Mouse (Mus musculus) heart, adult 11 months (tissue): Measurements from ENCODE around the gene Cntrob.
"Not testable (repeated sequence)": the region's sequence is repeated elsewhere in the genome, so short reads cannot be mapped to it uniquely, and the experiment has no call there.

Source experiments
- DNase-seq: peaks from one replicate; pipeline ENCODE4 v3.0.0; 2022

Gene Cntrob

DNA sequence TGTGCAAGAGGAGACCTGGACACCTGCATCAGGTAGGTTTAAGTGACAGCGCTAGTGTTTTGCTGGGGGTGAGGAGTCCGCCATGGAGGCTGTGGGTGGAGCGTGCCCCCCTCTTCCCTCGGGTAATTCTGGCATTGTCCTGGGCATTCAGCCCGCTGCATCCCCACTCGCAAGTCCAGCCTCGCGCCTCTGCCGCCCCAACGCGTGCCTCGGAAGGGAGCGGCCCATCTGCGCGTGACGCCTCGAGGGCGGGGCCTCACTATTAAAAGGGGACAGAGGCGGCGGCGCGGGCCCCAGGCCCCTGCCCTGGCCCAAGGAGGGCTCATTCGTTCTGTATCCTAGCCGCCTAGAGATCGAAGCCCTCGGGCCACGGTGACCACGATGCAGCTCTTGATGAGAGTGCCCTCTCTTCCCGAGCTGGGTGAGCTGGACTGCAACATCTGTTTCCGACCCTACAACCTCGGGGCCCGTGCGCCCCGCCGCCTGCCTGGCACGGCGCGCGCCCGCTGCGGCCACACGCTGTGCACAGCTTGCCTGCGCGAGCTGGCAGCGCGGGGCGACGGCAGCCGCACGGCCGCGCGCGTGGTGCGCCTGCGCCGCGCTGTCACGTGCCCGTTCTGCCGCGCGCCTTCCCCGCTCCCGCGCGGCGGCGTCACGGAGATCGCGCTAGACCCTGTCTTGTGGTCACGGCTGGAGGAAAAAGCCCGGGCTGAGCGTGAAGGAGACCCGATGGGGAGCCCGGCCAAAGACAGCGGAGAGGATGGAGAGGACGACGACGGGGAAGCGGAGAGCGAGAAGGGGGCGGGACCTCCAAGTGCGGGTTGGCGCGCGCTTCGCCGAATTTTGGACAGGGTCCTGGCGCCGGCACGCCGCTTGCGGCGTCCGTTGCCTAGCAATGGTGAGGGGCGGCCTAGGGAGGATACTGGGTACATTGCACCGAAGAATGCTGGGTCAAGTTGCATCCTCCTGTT is 16.9 kb upstream of the Cntrob start, which contains the start of gene Rnf227:
Gene Rnf227 (plus strand): TSS at position 301 of the 971 bp plus-strand sequence.
- DNase-seq, result peak; percentile 97

DNA sequence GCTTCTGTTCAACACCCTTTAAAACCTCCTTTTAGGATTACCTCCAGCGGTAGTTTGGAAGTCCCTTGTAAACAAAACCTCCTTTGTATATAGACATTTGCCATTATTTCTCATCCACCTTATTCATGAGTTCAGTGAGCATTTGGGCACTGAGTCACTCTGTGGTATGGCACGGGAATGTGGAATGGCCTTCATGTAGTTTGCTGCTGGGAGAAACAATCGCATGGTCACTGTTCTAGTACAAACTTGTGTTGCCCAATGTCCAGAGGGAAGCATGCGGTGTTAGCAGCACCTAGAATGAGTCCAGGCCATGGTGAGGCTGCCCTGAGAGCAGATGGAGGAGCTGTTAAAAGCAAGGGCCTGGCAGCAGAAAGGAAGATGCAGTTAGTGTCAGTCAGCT is 11.2 kb upstream of the Cntrob start:
- no peak for DNase-seq

DNA sequence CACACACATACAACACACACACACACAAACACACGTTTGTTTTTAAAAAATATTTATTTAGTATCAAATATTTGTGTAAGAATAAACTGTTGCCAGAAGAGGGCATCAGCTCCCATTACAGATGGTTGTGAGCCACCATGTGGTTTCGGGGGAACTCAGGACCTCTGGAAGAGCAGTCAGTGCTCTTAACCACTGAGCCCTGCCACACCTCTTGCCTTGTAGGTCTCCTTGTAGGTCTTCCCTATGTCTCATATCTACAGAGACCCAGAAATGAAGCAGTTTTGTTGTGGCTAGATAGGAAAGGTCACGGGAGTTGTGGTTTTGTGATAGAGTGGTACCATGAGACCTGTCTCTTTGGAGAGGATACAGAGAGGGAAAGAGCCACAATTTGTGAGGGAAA is 10.3 kb upstream of the Cntrob start:
- no peak for DNase-seq

DNA sequence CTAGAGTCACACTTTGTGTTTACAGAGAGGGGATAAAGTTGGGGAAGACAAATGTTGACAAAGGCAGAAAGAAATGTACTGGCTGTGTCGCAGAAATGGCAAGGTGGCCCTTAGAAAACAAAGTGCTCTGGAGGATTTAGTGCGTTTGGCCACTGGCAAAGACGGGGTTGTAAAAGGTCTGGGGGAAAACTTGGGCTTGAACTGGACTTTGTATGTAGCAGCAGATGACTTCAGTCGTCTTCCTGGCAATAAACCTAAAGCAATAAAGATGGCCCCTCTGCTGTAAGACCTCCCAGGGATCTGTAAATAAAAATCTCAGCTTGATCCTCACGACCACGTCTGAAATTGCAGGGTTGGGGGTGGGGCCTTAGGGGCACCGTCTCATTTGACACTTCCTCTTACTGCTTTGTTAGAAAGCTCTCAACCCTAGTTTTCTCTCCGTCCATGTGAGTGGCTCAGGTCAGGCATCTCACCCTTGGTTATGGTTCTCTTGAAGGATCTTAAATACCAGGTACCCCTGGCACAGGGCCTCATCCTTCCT is 9.2 kb upstream of the Cntrob start:
- DNase-seq, result no peak

DNA sequence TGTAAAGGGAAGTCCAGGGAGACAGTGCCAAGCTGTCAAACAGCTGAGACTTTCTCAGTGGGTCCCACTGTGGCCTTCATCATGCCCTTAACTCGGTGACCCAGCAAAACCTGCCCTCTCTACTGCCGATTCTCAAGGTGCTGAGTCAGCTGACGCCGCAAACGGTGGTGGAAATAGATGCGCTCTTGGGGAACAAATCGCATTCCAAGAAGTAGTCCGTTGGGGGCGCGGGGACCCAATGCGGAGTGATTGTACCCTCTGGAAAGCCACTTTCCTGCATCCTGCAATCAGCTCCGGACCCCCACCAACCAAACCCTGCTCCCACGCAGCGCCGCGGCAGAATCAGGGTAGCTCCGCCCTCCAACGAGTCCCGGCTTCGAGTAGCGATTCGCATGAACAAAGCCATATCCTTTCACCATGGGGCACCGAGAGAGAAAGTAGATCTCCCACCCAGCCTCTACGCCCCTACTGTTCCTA is 8.4 kb upstream of the Cntrob start:
- DNase-seq, result peak; percentile 97

DNA sequence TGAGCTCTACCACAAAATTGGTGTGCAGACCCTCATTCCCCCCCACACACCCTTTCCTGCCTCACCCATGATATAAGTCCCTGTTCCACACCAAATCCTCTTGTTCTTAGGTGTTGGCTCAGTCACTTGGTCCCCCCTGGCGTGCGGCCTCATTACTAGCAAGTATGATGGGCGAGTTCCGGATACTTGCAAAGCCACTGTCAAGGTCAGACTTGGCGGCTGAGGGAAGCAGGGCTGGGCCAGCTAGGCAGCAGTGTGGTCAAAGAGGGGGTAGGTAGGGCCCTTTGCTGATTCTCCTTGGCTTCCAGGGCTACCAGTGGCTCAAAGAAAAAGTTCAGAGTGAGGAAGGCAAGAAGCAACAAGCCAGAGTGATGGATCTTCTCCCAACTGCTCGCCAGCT is 7.6 kb upstream of the Cntrob start:
- peak; percentile 91 for DNase-seq

DNA sequence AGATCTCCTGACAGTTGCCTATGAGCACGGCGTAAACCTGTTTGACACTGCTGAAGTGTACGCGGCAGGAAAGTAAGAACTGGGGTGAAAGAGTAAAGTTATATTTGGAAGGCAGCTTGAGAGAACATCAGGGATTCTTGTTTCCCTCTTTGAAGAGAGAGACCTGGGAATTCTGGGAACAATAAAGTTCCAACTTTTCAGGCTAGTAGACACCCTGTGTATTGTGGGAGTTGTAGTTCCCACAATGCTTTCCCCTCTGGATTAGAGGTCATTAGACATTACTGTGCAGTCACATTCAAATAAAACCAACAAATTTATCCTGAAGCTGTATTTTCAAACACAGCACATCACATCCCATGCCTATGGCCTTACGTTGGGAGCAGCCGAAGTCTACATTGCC is 4.9 kb upstream of the Cntrob start:
- DNase-seq, result no peak

DNA sequence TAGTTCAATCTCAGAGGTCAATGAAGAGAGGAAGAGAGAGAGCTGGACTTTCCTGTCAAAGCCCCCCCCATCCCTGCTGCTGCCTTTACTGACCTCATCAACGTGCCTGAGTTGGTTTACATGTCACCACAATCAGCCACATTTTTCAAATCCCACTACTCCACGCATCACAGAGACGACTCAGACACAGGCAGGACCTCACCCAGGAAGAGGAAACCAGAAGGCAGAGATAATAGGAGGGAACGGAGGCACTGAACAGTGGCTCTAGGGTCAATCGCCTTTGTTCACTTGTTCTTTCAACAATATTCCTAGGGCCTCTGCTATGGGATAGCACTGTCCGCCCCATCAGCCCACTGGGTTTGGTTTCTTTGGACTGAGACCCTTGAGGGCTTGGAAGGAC is 4.1 kb upstream of the Cntrob start:
- DNase-seq, result no peak

DNA sequence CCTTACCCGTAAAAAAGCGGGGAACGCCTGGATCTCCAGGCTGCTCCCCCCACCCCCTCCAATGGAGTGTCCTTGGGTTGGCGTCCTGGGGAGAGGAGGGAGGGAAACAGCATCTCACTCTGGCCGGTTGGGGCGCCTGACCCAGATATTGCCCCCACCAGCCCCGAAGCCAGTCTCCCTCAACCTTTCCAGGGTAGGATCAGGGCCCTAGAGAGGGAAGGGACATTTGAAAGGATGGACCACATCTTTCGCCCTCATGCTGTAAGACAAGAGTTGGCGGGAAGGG is 3.5 kb upstream of the Cntrob start:
- DNase-seq, result peak; percentile 91

DNA sequence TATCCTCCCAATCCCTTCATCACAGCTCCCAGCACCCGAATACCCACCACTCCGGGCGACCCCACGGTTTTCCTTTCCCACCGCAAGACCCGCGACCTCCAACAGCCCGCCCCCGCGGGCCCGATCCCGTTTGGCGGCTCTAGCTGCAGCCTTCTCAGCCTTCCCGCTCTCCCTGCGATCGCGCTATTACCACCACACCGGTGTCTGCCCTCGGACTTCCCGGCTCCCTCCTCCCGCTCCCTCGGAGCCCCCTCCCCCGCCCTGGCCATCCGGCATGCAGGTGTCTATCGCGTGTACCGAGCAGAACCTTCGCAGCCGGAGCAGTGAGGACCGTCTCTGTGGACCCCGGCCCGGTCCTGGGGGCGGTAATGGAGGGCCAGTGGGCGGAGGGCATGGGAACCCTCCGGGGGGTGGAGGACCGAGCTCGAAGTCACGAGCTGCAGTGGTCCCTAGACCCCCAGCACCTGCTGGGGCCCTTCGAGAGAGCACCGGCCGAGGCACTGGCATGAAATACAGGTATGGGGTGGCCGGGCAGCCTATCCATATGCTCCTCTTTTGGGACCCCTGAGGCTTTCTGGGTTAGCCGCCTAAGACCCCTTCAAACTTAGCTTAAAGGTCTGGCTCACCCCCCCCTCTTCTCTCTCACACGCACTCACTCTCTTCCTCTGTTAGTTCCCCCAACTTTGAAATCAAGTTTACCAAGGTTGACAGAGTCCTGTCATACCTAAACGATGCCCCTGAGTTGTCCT is 3.0 kb upstream of the Cntrob start:
- DNase-seq, result peak; percentile 94

DNA sequence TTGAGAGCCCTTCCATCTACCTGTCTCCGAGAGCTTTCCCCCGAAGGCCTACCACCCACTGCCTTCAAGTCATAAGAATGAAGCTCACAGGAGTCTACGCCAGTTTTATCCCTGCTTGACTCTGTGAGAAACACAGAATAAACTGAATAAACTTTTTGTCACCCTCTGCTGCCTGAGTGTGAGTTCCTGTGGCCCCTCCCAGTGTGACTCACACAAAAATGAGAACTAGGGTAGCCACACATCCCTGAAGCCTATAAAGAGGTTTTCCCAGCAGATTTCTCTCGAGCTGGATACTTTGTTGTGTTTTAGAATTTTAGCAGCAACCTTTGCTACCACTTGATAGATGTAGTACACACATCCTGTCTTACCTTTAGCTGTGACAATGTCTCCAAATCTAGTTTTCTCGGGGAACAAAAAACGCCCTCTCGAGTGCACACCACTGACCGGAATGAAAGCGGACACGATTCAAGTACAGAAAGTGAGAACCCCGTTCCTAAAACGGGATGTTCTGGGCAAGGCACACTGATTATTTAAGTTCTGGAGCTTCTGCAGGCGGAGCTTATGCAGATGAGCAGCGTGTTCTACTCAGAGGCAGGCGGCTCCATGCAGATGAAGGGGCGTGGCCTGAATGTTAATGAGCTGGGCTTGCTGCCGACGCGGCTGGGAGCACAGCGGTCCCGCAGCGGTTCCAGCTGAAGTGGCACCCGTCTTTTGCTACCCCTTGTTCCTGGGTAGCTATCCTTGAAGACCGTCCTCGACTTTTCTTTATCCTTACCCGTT is 2.2 kb upstream of the Cntrob start, which contains the start of gene Kcnab3:
Gene Kcnab3 (plus strand): TSS at position 631 of the 780 bp plus-strand sequence.
- DNase-seq, result peak; percentile 99

DNA sequence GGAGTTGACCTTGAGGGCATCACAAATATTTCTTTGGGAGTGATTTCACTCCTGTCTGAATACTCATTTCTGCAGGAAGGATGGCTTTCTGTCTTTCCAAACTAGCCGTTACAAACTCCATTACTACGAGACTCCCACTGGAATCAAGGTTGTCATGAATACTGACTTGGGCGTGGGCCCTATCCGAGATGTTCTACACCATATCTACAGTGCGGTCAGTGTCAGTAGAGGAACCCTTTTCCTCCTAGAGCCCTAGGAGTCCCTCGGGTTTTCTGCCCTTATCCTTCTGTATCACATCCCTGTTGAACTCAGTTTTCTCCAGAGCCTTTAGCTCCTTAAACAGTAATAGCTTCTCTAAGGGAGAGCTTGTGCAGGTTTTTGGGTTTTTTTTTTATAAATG is 1.2 kb upstream of the Cntrob start:
- DNase-seq, result peak; percentile 83

DNA sequence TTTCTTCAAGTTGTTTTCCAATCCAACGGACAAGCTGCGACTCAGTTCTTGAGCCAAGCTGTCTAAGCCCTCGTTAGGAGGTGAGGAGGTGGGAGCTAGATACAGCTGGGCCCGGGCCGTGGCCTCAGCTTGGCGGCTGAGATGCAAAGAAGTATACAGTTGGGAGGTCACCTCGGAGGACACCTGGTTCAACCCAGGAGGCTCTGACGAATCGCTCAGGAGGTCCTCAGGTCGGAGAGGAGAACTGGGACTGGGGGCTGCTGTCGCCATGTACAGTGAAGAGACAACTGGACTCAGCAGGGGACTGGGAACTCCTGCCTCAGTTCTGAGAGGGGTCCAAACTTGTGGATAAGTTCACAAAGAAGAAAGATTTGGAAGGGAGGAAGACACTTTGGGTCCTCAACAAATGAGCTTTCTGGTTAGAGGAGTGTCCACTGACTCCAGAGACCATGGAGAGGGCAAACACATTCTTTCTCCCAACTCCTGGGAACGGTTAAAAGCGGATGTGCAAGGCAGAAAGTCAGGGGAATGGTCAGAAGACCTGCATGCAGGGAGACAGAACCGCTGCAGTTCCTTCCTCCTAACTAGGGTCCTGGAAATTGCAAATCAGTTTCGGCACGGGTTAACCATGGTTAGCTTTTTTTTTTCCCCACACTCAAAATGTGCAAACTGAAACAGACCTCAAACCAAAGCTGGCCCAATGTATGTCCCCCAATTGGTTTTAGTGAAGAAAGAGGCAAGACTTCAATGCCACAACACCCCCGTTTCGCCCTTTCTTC is 693 bp downstream of the Cntrob start:
- DNase-seq, result peak; percentile 92

DNA sequence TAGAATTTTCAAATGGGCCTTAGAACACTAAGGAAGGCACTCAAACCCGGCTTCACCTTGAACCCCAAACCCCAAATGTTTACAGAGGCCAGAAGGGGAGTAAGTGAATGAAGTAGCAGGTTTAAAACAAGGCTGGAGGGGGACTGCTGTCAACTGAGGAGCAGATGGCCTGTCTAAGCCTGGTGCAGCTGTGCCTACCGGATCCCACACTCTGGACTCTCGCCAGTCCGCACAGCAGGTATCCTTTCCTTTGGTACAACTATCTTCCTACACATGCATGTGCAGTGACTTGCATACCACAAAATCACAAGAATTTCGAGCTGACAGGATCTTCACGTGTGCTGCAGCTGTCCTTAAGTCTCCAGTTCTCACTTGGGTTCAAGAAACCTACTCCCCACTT is 1.6 kb downstream of the Cntrob start:
- DNase-seq, result peak; percentile 88

DNA sequence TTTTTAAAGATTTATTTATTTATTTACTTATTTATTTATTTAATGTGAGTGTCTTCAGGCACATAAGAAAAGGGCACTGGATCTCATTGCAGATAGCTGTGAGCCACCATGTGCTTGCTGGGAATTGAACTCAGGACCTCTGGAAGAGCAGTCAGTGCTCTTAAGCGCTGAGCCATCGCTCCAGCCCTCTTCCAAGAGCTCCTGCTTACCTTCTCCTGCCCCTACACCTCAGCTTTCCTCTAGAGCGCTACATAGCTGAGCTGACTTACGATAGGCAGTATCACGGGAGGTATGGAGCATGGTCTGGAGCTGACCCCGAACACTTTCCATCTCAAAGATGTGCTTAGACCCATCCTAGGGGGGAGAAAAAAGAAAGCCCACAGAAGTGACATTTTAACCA is 2.0 kb downstream of the Cntrob start:
- peak; percentile 86 for DNase-seq

DNA sequence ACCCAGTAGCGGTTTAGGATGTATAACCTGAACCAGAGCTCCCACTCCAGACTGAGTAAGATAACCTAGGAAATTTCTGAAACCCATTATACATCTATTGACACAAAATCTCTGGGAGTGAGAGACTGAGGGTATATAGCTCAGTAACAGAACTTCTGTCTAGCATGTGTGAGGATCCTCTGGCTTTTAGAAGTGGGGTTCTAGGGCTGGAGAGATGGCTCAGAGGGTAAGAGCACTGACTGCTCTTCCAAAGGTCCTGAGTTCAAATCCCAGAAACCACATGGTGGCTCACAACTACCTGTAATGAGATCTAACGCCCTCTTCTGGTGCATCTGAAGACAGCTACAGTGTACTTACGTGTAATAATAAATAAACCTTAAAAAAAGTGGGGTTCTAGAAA is 5.6 kb downstream of the Cntrob start:
- not testable (repeated sequence) for DNase-seq

DNA sequence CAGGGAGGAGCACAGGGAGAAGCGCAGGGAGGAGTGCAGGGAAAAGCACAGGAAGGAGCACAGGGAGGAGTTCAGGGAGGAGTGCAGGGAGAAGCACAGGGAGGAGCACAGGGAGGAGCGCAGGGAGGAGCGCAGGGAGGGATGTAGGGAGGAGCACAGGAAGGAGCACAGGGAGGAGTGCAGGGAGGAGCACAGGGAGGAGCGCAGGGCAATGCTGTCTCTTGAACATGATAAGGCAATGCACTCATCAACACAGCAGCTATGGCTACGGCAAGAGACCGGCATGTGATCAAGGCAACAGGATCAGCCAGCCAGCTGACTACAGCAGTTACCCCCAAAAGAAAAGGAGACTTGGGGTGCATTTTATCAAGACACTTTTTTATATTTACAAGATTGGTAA is 7.2 kb downstream of the Cntrob start:
- no peak for DNase-seq

DNA sequence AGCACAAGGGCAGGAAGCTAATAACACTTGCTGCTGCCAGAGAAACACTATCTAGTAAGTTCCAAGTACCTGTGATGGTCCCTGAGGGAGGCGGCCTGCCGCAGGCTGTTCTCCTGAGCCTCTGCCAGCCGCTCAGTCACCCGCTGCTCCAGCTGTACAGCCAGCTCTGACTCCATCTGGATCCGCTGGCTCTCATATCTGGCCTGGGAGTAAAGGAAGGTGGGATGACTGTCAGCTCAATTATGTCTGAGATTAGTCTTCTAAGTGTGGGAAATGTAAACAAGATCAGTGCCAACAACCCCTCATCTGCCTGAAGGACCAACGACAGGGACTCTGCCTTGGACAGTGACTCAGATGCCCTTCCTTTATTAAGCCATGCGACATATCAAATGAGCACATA is 12.3 kb downstream of the Cntrob start:
- peak; percentile 94 for DNase-seq

DNA sequence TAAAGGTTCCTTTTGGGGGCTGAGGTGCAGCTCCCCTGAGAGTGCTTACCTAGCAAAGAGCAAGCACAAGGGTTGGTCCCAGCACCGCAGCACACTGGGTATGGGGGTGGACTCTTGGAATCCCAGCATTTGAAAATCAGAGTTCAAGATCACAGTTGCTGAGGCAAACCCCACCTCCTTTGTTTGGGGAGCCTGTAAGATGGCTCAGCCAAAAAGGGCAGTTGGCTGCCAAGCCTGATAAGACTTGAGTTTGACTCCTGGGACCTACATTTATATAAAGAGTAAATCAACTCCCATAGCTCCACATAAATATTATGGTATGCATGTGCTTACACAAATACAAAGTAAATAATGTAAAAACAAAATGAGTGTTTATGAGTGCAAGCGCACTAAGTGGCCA is 17.5 kb downstream of the Cntrob start:
- DNase-seq, result no peak

DNA sequence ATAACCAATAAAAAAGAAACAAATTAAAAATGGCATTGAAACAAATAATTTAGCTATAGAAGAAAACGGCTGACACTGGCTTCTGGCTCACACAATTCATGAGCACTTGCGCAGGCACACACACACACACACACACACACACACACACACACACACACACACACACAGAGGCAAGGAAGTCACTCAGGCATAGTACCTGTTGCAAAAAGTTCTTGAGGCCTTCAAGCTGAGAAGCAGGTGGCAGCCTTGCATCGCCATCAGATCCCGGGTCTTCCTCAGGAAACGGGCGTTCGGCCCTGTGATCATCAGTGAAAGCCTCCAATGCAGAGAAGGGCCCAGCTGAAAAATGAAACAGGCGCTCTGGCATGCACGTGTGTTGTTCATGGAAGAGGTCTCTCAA is 18.3 kb downstream of the Cntrob start:
- peak; percentile 83 for DNase-seq

DNA sequence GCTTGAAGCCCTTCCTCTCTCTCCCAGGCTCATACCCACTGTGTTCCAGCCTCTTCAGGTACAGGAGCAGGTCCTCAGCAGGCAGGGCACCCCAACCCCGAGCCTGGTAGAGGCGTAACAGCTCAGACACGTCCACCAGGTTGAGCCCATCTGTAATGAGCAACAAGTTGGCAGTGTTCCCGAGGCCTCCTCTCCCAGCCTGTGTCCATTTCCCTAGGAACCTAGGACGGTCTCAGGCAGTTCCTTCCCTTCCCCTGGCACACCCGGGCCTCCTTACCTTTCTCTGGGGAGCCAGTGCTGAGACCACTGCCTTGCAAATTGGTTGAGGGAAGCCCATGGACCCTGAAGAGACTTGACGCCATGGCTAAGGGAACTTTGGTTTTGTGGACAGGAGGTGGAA is 20.8 kb downstream of the Cntrob start:
- peak; percentile 79 for DNase-seq

DNA sequence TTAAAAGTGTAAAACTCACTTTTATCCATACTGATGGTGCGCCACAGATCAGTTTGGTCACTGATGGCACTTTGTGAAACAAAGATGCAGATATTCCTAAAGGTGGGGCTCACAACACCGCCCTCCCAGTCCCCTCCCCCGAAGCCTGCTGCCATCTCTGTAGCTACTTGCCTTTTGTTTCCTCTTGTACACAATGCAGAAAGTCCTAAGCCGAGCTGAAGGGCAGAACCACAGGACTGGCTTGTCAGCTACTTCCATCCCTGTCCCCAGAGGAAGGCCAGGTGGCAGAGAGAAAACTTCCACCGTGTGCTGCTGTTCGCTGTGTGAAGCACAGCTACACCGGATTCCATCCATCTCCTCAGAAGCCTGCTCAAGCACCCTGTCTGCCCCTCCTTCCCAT is 25.3 kb downstream of the Cntrob start:
- DNase-seq, result no peak
